Mouse (Mus musculus): ENCODE measurements at regions not wholly inside any gene's neighbourhood (a gene's known extent, or its start where the extent isn't known, plus 50 kb on each side); places are given as distances from the start of the nearest gene placed in this dataset.
A peak's percentile ranks its signal among the peaks of the same experiment; 100 is the strongest.

DNA sequence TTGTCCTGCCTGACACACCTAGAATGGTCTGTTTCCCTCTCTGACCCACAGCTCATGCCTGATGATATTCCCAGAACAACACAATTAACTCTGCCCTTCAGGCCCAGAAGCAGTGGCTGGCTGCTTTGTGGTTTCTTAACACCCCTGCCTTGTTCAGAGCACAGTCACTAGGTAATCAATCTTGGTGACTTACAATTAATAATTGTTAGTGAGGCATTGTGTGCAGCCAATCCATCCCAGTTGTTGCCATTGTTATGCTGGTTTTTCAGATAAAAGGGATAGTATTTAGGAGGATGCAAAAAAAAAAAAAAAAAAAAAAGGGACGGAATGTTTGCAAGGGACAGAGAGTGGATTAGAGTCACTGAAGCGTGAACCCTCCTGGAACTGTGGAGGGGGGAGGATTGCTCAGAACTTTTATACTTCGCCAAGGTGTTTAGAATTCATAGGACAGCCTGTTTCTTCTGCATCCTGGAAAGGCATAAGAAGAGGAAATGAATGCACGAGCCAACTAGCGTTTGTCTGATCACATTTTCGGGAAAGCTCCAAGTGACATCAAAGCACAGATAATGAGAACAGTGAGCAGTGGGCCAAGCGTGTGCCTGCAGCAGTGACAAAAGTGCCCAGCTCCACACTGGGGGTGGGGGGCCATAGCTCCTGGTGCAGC, 475.3 kb downstream of the Nedd1 start:
- DNase-seq (ENCODE audit: extremely low spot score, low read depth, low spot score) = no peak

DNA sequence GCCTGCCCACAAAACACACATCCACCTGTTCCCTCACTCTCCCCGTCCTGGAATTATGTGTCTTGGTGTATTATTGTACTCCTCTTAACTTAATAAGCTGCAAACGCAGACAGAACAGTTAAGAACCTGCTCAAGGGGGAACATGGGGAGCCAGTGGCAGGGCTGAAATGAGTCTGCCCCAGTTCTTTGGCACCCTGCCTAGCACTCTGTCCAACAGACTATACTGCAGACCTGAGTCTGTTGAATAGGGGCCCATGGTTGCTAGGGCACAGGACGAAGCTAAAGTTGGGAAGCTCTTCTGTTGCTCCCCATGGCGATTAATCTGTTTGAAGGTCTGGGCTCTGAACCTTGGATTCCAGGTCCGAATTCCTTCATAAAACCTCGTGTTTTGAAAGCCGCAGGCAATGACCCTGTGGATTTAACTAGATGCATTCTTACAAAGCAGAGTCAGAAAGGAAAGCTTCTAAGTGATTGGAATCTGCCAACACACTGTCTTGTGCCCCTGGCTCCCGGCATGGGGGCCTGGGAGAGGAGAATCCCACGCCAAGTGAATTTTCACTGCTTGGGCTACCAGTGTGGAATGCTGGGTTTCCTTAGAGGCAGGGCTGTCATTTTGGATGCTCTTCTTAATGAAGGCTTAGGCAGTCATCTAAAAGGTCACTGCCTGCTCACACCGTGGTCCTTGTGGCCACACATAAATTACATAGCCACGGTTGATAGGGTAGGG, 479.3 kb downstream of the Nedd1 start:
- DNase-seq (ENCODE audit: extremely low spot score, low read depth, low spot score) = no peak

DNA sequence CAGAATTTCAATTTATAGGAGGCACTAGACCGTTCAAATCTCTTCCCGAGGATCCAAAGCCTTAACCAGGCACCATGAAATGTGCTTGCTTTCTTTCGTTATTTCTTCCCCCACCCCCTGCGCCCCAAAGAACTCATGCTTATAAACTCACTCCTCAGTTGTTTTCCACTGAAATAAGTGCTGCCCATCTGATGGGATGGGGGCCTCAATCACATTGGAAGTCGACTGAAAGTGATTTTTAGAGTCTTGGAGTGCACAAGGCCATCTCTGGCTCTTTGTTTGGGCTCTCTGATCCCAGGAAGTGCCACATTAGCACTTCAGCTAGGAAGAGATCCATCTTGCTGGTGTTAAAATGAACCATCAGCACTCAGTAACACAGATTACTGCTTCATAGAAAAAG, 484.3 kb downstream of the Nedd1 start:
- DNase-seq (ENCODE audit: extremely low spot score, low read depth, low spot score) = no peak

DNA sequence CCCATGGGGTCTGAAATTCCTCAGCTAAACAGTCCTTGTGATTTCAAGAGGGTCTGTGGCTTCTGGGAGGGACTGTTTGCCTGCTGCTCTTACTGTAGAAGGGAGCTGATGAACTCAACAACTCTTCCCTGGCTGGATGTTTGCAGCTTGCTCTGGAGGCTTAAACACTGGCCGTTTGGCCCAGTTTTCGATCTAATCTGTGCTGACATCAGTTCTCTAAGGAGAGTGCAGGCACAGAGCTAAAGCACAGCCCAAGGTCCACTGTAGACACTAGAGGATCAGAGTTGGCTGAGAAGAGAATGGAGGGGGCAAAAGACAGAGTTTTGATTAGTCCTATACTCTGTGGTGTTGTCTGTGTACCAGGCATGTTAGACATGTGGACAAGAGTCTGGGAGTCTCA, 490.1 kb downstream of the Nedd1 start:
- no peak for DNase-seq (ENCODE audit: extremely low spot score, low read depth, low spot score)

DNA sequence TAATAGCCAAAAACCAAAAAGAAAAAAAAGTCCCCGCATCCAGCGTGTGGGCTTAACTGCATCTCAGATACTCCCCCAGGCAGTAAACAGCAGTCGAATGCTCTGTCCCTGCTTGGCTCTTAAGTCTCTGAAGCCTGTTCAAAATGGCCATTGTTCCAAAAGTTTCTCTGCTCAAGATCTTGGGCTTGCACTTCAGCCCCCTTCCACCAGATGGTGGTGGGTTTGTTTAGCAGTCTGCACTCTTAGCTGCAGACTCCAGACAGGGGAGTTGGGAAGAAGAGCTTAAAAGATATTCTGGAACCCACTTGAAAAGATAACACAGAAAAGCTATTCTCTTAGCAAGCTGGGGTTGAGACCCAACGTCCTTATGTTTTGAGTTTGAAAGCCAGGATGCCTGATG, 496.4 kb downstream of the Nedd1 start:
- DNase-seq (ENCODE audit: extremely low spot score, low read depth, low spot score) = no peak

DNA sequence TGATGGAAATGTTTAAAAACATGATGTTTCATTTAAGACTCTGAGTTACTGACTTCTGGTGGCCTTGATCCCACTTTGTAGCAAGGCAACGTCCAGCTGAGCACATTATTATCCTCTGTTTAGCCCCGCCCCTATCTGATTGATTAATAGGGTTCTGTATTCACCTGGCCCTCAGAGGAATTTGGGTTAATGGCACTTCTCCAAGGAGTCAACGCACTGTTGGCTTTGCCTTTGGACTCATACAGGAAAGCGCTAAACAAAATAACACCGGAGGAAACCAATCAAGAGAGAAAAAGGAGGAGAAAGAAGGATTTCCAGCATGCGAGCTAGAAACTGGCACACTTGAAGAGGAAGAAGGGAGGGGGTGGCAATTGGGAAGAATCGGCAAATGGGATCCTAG, 497.1 kb downstream of the Nedd1 start:
- DNase-seq (ENCODE audit: extremely low spot score, low read depth, low spot score) = no peak

DNA sequence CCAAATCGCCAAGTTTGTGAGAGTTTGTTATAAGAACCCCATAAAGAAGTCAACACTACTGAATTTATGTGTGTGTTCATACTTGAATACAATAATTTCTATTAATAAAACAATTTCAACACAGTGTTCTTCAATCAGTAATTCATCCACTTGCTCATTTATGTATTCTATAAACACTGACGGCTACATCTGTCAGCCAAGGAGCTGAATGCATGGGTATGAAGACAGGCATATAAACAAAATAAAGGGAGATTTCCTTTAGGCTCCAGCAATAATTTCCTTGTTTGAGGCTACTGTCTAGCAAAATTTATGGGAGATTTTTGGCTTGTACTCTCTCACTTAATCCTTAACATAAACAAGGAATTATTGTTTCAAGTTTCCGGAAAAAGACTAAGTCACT, 502.9 kb downstream of the Nedd1 start:
- no peak for DNase-seq (ENCODE audit: extremely low spot score, low read depth, low spot score)

DNA sequence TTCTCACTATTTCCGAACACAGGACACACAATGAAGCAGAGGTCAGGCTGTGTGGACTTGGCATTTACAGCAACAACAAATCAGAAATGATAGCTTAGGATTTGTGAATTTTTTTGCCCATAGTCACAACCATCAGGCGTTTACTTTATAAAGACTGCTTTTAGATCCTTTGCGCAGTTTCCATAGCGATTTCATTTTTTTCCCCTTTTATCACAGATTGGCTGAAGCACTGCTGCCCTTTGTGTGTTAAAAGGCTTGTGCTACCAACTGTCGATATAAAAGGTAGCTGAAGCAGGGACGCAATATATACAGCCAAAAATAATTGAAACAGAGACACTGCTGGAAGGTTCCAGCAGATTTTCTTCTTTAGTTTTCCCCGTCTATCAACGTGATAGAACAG, 551.4 kb downstream of the Nedd1 start:
- DNase-seq (ENCODE audit: extremely low spot score, low read depth, low spot score) = no peak

DNA sequence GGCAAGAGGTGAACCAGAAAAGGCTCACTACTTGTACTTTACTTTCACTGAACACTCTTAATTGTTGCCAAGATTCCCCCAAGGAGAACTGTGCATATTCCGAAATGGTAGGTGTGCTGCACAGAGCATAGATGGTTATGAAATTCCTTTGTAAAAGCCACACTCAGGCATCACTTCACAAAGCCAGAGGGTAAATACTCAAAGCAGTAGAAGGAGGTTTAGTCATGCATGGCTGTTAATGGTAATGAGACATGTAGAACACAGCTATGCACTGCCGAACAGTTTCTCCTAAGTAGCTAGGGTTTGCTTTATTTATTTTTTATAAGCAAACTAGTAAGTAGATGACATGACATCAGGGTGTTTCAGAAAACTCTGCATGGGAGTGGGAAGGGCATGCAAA, 556.2 kb downstream of the Nedd1 start:
- DNase-seq (ENCODE audit: extremely low spot score, low read depth, low spot score) = no peak

DNA sequence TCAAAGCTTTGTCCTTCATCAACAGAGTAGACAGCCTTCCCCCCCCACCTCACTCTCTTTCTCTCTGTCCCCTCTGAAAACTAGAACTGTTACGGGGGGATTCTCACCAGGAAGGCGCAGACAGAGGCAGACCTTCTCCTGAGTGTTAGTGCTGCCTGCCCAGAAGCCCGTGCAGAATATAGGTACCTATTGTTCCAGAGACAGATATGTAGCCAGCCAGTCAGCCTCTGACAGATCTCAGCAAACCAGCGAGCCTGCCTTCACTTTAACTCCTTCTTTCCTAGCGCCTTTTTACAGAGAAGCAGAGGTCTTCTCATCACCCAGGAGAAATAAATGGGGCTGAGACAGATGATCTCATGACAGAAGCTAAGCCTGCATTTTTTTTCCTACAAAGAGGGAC, 557.2 kb downstream of the Nedd1 start:
- no peak for DNase-seq (ENCODE audit: extremely low spot score, low read depth, low spot score)

DNA sequence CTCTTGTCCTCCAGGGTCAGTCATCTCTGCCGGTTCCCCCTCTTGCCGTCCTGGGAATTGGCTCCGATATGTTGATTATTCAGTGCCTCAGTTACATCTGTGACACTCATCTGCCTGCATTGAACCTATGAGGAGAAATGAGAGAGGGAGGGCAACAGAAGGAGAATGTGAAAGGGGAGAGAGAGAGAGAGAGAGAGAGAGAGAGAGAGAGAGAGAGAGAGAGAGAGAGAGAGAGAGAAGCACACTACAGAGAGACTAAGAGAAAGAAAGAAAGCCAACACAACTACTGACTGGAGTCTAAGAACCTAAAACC, 557.6 kb downstream of the Nedd1 start:
- no peak for DNase-seq (ENCODE audit: extremely low spot score, low read depth, low spot score)

DNA sequence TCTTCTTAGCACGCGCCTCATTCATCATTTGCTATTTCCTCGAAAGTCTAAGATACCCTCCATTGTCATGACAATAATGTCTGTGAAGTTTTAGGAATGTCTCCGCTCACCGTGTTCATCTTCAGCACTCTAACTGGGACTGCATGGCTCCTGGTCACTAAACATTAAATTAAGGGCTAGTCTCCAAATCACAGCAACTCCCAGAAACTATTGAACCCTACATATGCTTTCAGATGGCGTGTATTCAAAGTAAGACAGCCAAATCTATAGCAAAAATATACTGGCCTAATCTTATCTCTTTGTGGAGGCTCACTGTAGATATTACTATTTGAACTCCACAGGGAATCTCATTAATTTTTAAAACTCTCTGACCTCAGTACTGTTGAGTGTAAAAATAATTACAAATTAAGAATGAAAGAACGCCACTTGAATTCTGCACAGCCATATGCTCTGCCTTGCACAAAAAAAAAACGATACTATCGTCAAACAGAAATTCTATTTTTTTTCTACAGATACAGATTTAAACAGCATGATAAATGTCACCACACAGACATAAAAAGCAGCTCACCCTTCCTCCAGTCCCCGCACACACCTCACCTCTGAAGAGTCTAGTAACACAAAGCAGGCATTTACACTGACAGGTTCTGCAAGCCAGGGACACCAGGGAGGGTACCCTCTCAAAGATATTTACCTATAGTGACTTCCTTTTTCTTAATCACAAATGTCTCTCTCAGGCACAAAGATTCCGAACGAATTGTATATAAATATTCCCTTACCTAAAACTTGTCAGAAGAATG, 558.2 kb downstream of the Nedd1 start:
- DNase-seq (ENCODE audit: extremely low spot score, low read depth, low spot score) = no peak

DNA sequence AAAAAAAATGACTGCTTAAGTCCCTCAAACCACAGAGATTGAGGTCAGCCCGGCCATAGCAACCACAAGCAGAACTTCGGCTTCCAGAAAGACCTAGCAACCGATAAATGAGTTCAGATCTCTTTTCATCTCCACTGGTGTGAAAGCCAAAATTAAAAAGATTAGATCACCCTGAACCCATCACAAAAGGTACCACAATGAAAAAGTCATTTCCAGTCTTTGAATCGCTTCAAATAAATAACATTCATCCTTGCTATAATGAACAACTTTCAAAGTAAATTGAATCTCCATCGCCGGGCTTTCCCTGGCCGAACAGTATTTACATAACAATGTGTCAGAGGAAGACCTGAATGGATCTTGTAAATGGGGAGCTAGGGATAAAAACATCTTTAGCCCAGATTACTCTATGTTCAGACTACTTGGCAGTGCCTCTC, 559.1 kb downstream of the Nedd1 start:
- no peak for DNase-seq (ENCODE audit: extremely low spot score, low read depth, low spot score)

DNA sequence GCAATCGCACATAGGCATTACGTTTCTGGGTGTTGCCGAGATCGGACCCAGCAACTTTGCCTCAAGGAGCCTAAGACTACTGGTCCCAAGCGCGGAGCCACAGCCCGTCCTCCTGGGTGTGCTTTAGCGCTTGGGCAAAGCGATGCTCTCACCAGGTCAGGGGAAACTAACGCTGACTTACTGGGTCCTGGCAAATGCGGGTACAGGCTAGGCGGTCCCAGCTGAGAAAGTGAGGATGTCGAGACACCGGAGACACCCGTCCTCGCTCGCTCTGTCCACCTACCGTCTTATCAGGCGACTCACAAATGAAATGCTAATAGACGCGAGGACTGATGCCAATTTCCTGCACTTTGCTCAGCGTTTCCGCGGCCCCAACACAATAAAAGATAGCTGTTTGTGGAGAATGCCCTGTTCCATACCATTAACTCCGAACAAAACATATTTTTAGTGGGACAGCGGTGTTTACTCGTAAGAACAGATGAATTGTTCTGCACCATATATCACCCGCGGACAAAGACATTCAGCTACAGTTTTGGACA, 559.7 kb downstream of the Nedd1 start:
- DNase-seq (ENCODE audit: extremely low spot score, low read depth, low spot score) = peak; percentile 18

DNA sequence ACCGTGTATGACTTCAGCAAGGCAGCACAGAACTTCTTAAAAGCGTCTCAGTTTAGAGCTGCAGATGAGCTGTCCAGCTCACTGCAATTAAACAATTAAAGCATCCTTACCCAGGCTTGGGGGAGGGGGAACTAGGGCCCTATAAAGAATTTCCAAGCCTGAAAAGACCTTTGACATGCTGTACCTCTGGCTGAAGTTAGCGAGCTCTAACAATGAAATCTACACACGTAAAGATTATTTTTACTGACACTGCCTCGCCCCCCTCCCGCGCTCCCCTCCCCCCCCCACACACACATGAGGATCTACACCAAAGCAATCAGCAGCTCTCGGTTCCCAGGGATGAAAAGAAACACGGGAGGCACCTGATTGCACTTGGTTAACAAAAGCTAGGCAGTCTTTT, 560.7 kb downstream of the Nedd1 start:
- no peak for DNase-seq (ENCODE audit: extremely low spot score, low read depth, low spot score)

DNA sequence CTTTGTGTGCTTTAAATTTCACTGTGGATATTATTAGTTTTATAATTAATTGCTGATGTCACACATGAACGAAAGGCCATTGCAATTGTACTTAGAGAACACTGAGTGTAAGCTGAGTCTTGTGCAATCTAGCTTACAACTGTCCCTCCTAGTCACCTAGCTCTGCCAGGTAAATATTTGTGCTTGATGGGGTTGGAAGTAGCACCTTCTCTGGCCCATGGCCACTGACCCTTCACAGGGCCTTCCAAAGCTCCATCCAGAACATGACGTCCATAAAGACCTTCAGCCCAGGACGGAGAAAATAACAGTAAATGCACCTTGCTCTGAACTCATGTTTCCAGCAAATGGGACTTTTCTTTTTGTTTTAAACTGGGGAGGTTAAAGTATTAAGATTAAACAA, 576.0 kb downstream of the Nedd1 start:
- no peak for DNase-seq (ENCODE audit: extremely low spot score, low read depth, low spot score)

DNA sequence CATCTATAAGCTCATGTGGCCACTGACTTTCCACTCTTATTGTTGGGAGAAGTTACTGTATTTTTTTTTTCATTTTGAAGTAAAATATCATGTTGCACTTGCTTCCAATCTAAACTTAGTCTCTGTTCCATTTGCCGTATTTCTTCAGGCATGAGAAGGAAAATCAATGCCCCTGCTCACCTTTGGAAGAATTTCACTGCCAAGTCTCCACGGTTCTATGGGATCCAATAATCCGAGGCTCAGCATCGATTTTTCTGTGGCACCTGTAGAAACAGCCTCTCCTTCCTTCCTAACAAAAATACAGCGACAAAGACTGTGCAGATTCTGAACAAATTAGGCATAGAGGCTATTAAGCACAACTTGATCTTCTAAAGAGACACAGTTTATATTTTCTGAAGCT, 586.7 kb downstream of the Nedd1 start:
- DNase-seq (ENCODE audit: extremely low spot score, low read depth, low spot score) = no peak

DNA sequence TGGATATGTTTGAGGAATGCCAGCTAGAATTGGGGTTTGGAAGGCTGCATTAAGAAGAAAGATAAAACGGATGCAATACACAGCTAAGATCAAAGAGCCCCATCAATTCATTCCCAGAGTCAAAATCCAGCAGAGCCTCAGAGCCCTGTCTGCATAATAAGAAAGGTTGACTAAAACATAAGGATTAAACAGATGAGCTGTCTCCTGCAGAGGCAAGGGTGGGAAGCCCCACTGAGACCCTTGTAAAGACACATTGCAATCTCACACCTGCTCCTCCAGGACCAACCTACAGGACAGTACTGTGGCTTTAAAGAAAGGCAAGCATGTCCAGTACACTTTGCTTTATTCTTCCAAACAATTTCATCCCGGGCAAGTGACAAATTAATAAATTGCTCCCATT, 609.4 kb downstream of the Nedd1 start:
- DNase-seq (ENCODE audit: extremely low spot score, low read depth, low spot score) = no peak

DNA sequence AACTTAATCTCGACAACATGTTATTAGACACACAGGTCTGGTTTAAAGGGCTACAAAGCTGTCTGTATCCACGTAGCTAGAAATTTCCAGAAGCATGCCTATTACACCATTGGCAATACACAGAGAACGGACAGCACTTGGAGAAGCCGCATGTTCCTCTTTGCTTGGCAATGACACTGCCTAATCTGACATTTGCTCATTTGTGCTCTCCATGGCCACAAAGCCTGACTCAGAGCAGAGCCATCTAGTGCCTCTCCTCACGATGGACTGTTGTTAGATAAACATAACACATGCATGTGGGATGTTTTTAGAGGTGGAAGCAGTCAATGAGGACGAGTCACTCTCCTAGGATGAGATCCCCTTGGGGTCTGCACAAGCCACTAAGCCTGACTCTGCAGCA, 615.9 kb downstream of the Nedd1 start:
- no peak for DNase-seq (ENCODE audit: extremely low spot score, low read depth, low spot score)

DNA sequence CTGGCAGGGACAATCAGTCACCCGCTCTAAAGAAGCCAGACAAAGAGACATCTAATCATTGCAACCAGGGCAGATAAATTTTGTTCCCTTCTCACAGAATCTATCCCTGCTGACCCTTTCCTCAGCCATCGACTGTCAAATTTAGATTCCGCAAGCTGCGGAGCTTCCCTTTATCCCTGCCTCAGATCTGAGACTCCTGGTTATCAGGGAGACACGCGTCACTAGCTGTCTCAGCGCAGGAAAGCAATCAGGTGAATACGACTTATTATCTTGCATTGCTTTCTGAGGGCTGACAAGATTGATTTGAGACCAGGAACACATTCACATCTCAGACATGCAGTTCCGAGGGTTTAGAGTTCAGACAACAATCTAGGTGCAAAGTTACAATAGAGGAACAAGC, 618.3 kb downstream of the Nedd1 start:
- no peak for DNase-seq (ENCODE audit: extremely low spot score, low read depth, low spot score)

DNA sequence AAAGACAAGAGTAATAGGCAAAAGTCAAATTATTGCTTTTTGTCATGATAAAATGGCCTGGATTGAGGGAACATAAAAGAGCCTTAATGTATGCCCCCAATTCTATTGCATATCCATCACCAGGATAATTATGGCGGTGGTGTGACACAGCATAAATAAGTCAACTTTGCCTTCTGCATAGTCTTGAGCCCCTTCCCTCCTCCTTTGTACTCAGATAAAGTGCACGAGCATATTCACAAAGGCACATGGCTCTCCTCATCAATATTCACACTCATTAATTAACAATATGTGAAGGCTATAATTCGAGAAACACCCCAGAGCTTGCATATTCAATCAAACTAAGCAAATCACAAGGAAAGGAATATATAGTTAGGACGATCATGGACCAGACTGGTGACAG, 619.5 kb downstream of the Nedd1 start:
- no peak for DNase-seq (ENCODE audit: extremely low spot score, low read depth, low spot score)

DNA sequence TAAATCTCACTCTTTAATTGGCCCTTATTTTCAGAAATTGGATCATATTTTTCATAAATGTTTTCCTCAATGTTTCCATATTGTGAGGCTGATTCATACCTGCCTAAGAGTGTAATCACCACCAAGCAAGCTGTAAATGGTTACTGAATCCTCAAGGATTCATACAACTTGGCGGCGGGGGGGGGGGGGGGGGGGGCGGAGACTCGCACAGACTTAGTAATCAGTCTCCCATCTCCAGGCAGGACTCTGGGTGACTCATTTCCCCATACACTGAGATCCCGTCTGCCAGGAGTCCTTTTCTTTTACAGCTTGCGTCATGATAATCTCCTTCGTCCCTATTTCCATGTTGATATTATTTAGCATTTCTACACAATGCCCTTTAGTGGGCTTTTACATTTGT, 624.7 kb downstream of the Nedd1 start:
- no peak for DNase-seq (ENCODE audit: extremely low spot score, low read depth, low spot score)

Data from hindlimb bud, embryonic 11.5 days (tissue).